Mouse (Mus musculus) hindbrain, embryonic 11.5 days (tissue): ENCODE data around the gene Ddc. TPM values are rescaled to one million over a fixed set of nuclear protein-coding genes. Genes with fewer than 3 reads are reported as not detected.
A peak's percentile ranks its signal among the peaks of the same experiment; 100 is the strongest.

Experiments used
- ATAC-seq: fragments of 200-750 bp; cut with Nextera tagmentation; 2 replicates; pipeline ENCODE4 v1.8.0; 2017; ENCODE audit warnings: mild to moderate bottlenecking, moderate TSS enrichment, moderate library complexity; ENCODE audit not compliant: low FRiP score
- DNase-seq: peaks from one replicate; pipeline ENCODE4 v3.0.0-alpha.2; 2015; ENCODE audit warnings: low spot score
- H3K27ac ChIP-seq: fragments of 300-500 bp; sonication (generic); 2 replicates; pipeline ENCODE4 v1.5.1; 2014; ENCODE audit warnings: mild to moderate bottlenecking, low read depth, low read length
- H3K27me3 ChIP-seq: fragments of 300-500 bp; sonication (generic); 2 replicates; pipeline ENCODE4 v1.6.1; 2014; ENCODE audit warnings: mild to moderate bottlenecking, low read length, moderate library complexity, mixed read lengths; ENCODE audit not compliant: control insufficient read depth, insufficient read depth
- H3K36me3 ChIP-seq: fragments of 300-500 bp; sonication (generic); 2 replicates; pipeline ENCODE4 v1.6.1; 2014; ENCODE audit warnings: mild to moderate bottlenecking, low read length, moderate library complexity, mixed read lengths; ENCODE audit not compliant: control insufficient read depth, insufficient read depth
- H3K4me1 ChIP-seq: fragments of 300-500 bp; sonication (generic); replicated peaks from 2 replicates; pipeline ENCODE4 v1.6.1; 2014; ENCODE audit warnings: low read length, mixed read lengths; ENCODE audit not compliant: control insufficient read depth, insufficient read depth
- H3K4me2 ChIP-seq: fragments of 300-500 bp; sonication (generic); replicated peaks from 2 replicates; pipeline ENCODE4 v1.6.1; 2014; ENCODE audit warnings: mild to moderate bottlenecking, low read depth, low read length
- H3K4me3 ChIP-seq: fragments of 300-500 bp; sonication (generic); 2 replicates; pipeline ENCODE4 v1.5.1; 2014; ENCODE audit warnings: low read depth, low read length
- H3K9ac ChIP-seq: fragments of 300-500 bp; sonication (generic); 2 replicates; pipeline ENCODE4 v1.6.1; 2014; ENCODE audit warnings: low read depth, low read length
- H3K9me3 ChIP-seq: fragments of 300-500 bp; sonication (generic); 2 replicates; pipeline ENCODE4 v1.6.1; 2016; ENCODE audit warnings: low read length; ENCODE audit not compliant: control insufficient read depth
- WGBS: fragments of 180-500 bp; shearing (Covaris S2); extraction: QIAGEN DNeasy Blood & Tissue Kit; methylation state at CpG from one replicate; pipeline ENCODE4 v1.1.7; 2014; 5-methylcytosine and 5-hydroxymethylcytosine counted together
- polyA plus RNA-seq: library from polyadenylated mRNA; unstranded; fragments of >200 nt; fragmentation: Nextera tagmentation; extraction: Ambion mirVana; gene quantifications from 2 replicates; pipeline ENCODE4 v1.2.1, GENCODE M21; 2014

Ddc gene
- polyA plus RNA-seq, 1 experiment from 2014 or later, result 14.3 TPM

DNA sequence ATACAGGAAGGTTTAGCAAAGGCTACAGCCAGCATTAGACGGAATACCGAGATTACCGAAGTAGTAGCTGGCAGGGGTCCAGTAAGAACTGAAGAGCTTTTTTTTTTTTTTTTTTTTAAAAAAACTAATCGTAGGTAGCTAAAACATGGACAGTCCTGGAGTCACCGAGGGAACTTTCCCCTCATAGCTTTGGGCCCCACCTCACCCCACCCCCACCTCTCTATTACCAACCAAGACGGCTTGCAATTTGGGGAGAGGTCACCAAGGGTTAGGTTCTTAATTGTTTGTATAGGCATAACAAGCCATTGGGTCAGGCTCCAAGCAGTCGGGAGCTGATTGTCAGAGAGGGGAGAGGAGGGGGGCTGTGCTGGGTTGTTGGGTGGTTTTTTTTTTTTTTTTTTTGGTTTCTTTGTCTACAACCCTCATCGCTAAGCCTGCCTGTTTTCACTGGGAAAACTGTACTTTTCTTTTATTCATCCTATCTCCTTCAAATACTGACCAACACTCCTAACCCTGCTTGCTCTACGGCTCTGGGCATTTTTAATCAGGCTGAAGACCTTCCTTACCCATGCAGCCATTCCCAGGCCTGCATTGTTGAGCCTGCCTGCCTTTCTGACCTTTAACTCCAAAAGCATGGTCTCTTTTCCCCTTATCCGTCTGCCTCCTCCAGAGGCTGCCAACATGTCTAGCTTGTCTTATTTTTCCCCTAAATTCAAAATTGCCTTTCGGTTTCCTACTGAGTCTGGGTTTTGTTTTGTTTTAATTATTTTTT, 88.4 kb downstream of the Ddc start:
- H3K9me3 ChIP-seq, result no peaks in the 10 kb centered on the region
- H3K4me3 ChIP-seq, result peak overlapping the region; percentile 60
- H3K27ac ChIP-seq, result peak overlapping the region; percentile 95
- under 1% methylated on average over 11 of the region's 11 CpGs for WGBS
- ATAC-seq (peak; percentile 62), DNase-seq (peak; percentile 70)
- peak overlapping the region; percentile 43 for H3K4me2 ChIP-seq
- H3K36me3 ChIP-seq, result no peaks in the 10 kb centered on the region
- H3K27me3 ChIP-seq, result no peaks in the 10 kb centered on the region
- H3K9ac ChIP-seq, result peak overlapping the region; percentile 84
- H3K4me1 ChIP-seq, result no peaks in the 10 kb centered on the region; the same call in 1 of the 2 replicates

GRCm38 (mm10) chr11:11808820-11809403, 89.0 kb downstream of the Ddc start, which contains the start of gene Fignl1:
Gene Fignl1 (minus strand): TSS chr11:11808962.
- Histone ChIP-seq H3K27me3 (no peaks in the 10 kb centered on the region), H3K4me2 (peak within 1 kb of the TSS; percentile 43), H3K9ac (peak within 1 kb of the TSS; percentile 84), H3K4me1 (no peaks in the 10 kb centered on the region; the same call in 1 of the 2 replicates), H3K36me3 (no peaks in the 10 kb centered on the region), H3K4me3 (peak within 1 kb of the TSS; percentile 60), H3K9me3 (no peaks in the 10 kb centered on the region), H3K27ac (peak within 1 kb of the TSS; percentile 95)
- WGBS, result under 1% methylated on average over 53 of the region's 53 CpGs
- peak; percentile 99 for DNase-seq
- ATAC-seq, result peak; percentile 96

GRCm38 (mm10) chr11:11808035-11808819, 89.7 kb downstream of the Ddc start:
- Histone ChIP-seq H3K27ac (peak overlapping the region; percentile 95), H3K27me3 (no peaks in the 10 kb centered on the region), H3K36me3 (no peaks in the 10 kb centered on the region), H3K4me3 (peak overlapping the region; percentile 60), H3K9ac (peak overlapping the region; percentile 84), H3K4me2 (peak overlapping the region; percentile 43), H3K9me3 (no peaks in the 10 kb centered on the region), H3K4me1 (no peaks in the 10 kb centered on the region; the same call in 1 of the 2 replicates)
- 11% methylated on average over 25 of the region's 25 CpGs for WGBS
- DNase-seq (no peak), ATAC-seq (no peak; the same call in 1 of the 2 replicates)

GRCm38 (mm10) chr11:11805951-11806350, 92.0 kb downstream of the Ddc start:
- WGBS, result 92% methylated on average over 4 of the region's 4 CpGs
- no peak for ATAC-seq
- H3K27me3 ChIP-seq, result no peaks in the 10 kb centered on the region

GRCm38 (mm10) chr11:11804421-11804820, 93.5 kb downstream of the Ddc start:
- Histone ChIP-seq H3K36me3 (0 out of 2 replicates have a peak, but pooled peaks cover 9% of the 10 kb centered on the region), H3K27me3 (no peaks in the 10 kb centered on the region), H3K4me1 (no peaks in the 10 kb centered on the region), H3K9ac (no peak overlapping the region), H3K4me2 (no peak overlapping the region), H3K9me3 (no peaks in the 10 kb centered on the region), H3K27ac (no peak overlapping the region), H3K4me3 (no peak overlapping the region)
- DNase-seq (no peak), ATAC-seq (no peak)
- WGBS, result 92% methylated on average over 5 of the region's 5 CpGs

More at GRCm38 (mm10) chr11:11805951-11806350, 92.0 kb downstream of the Ddc start:
- Histone ChIP-seq H3K27ac (no peak overlapping the region), H3K4me3 (no peak overlapping the region), H3K9me3 (no peaks in the 10 kb centered on the region), H3K9ac (no peak overlapping the region), H3K4me2 (no peak overlapping the region), H3K36me3 (0 out of 2 replicates have a peak, but pooled peaks cover 9% of the 10 kb centered on the region), H3K4me1 (no peaks in the 10 kb centered on the region)
- no peak for DNase-seq

GRCm38 (mm10) chr11:11801067-11801466, 96.9 kb downstream of the Ddc start:
- H3K27ac ChIP-seq, result no peak overlapping the region
- no peak for DNase-seq
- no peak overlapping the region for H3K4me2 ChIP-seq
- no peaks in the 10 kb centered on the region for H3K4me1 ChIP-seq
- ATAC-seq, result no peak
- no peaks in the 10 kb centered on the region for H3K27me3 ChIP-seq
- H3K36me3 ChIP-seq, result 0 out of 2 replicates have a peak, but pooled peaks cover 9% of the 10 kb centered on the region
- 94% methylated on average over 9 of the region's 9 CpGs for WGBS
- H3K4me3 ChIP-seq, result no peak overlapping the region
- H3K9ac ChIP-seq, result no peak overlapping the region
- no peaks in the 10 kb centered on the region for H3K9me3 ChIP-seq

- Histone ChIP-seq H3K9ac (no peak overlapping the region), H3K4me3 (no peak overlapping the region), H3K9me3 (no peaks in the 10 kb centered on the region), H3K4me1 (no peaks in the 10 kb centered on the region), H3K4me2 (no peak overlapping the region), H3K36me3 (0 out of 2 replicates have a peak, but pooled peaks cover 9% of the 10 kb centered on the region), H3K27ac (no peak overlapping the region), H3K27me3 (no peaks in the 10 kb centered on the region)
- 95% methylated on average over 3 of the region's 3 CpGs for WGBS
- ATAC-seq (no peak), DNase-seq (no peak)
Measured at GRCm38 (mm10) chr11:11800304-11800703, 97.6 kb downstream of the Ddc start.

- Histone ChIP-seq H3K27ac (no peak overlapping the region), H3K9ac (no peak overlapping the region), H3K27me3 (no peaks in the 10 kb centered on the region), H3K4me2 (no peak overlapping the region), H3K9me3 (no peaks in the 10 kb centered on the region), H3K36me3 (0 out of 2 replicates have a peak, but pooled peaks cover 9% of the 10 kb centered on the region), H3K4me3 (no peak overlapping the region), H3K4me1 (no peaks in the 10 kb centered on the region)
- ATAC-seq (no peak), DNase-seq (no peak)
- 100% methylated on average over 1 of the region's 1 CpGs for WGBS
Measured at GRCm38 (mm10) chr11:11798690-11799089, 99.3 kb downstream of the Ddc start.
